Mouse (Mus musculus) liver, postnatal 0 days (tissue): ENCODE results near the gene Gng8.

ENCODE experiments used
- CTCF ChIP-seq: sonication (generic); IDR thresholded peaks from 2 replicates; pipeline ENCODE4 v1.5.1; 2016; ENCODE audit warnings: antibody characterized with exemption, low read depth
- EP300 ChIP-seq: IDR thresholded peaks from 2 replicates; pipeline ENCODE4 v1.6.1; 2016; ENCODE audit warnings: antibody characterized with exemption, low read depth, mild to moderate bottlenecking

- no peak for TF ChIP-seq CTCF
- TF ChIP-seq EP300, result no peak
Measured at GRCm38 (mm10) chr7:16942861-16943260, 51.3 kb downstream of the Gng8 start.
